Mouse (Mus musculus) bone marrow, adult 2 months (tissue): ENCODE measurements around the gene Aldh1l1.

Source experiments
- CTCF ChIP-seq: fragments of 200-500 bp; IDR thresholded peaks from 2 replicates; pipeline ENCODE4 v1.5.1; 2011; ENCODE audit warnings: low read length, control low read depth; ENCODE audit not compliant: control insufficient read depth, insufficient read depth
- POLR2A ChIP-seq: fragments of 200-500 bp; IDR thresholded peaks from 2 replicates; pipeline ENCODE4 v1.6.1; 2011; ENCODE audit warnings: low read depth, mild to moderate bottlenecking, control low read depth, low read length, borderline replicate concordance; ENCODE audit not compliant: control insufficient read depth

- no peak for TF ChIP-seq CTCF
- no peak for TF ChIP-seq POLR2A
These were observed 108.7 kb downstream of the Aldh1l1 start for GRCm38 (mm10) chr6:90594972-90595371.
